Mouse (Mus musculus) liver, embryonic 16.5 days (tissue): Measurements from ENCODE around the gene Mon1a. TPM values are rescaled to one million over a fixed set of nuclear protein-coding genes. Genes with fewer than 3 reads are reported as not detected.

Experiments
- ATAC-seq: fragments of 200-750 bp; cut with Nextera tagmentation; 2 replicates; pipeline ENCODE4 v1.8.0; 2017; ENCODE audit warnings: low read depth, mild to moderate bottlenecking, moderate number of reproducible peaks, moderate library complexity
- H3K27ac ChIP-seq: fragments of 300-500 bp; sonication (generic); 2 replicates; pipeline ENCODE4 v1.5.1; 2014; ENCODE audit warnings: mild to moderate bottlenecking, low read length
- H3K27me3 ChIP-seq: fragments of 300-500 bp; sonication (generic); 2 replicates; pipeline ENCODE4 v1.6.1; 2014; ENCODE audit warnings: low read depth, low read length, mixed read lengths; ENCODE audit not compliant: control insufficient read depth, insufficient read depth
- H3K36me3 ChIP-seq: fragments of 300-500 bp; sonication (generic); 2 replicates; pipeline ENCODE4 v1.6.1; 2014; ENCODE audit warnings: mild to moderate bottlenecking; ENCODE audit not compliant: control insufficient read depth, insufficient read depth
- H3K4me1 ChIP-seq: fragments of 300-500 bp; sonication (generic); 2 replicates; pipeline ENCODE4 v1.6.1; 2014; ENCODE audit warnings: low read depth, low read length, mixed read lengths; ENCODE audit not compliant: control insufficient read depth
- H3K4me2 ChIP-seq: fragments of 300-500 bp; sonication (generic); 2 replicates; pipeline ENCODE4 v1.6.1; 2014; ENCODE audit warnings: low read depth, low read length, mixed read lengths
- H3K4me3 ChIP-seq: fragments of 300-500 bp; sonication (generic); 2 replicates; pipeline ENCODE4 v1.5.1; 2014; ENCODE audit warnings: low read depth, mild to moderate bottlenecking, low read length
- H3K9ac ChIP-seq: fragments of 300-500 bp; sonication (generic); 2 replicates; pipeline ENCODE4 v1.6.1; 2014; ENCODE audit warnings: low read depth, low read length
- H3K9me3 ChIP-seq: fragments of 300-500 bp; sonication (generic); replicated peaks from 2 replicates; pipeline ENCODE4 v1.6.1; 2016; ENCODE audit warnings: low read length; ENCODE audit not compliant: control insufficient read depth
- WGBS: fragments of 180-500 bp; shearing (Covaris S2); extraction: QIAGEN DNeasy Blood & Tissue Kit; methylation state at CpG from one replicate; pipeline ENCODE4 v1.1.7; 2014; ENCODE audit not compliant: insufficient replicate concordance; 5-methylcytosine and 5-hydroxymethylcytosine counted together
- polyA plus RNA-seq: library from polyadenylated mRNA; unstranded; fragments of >200 nt; fragmentation: Nextera tagmentation; extraction: Ambion mirVana; gene quantifications from 2 replicates; pipeline ENCODE4 v1.2.1, GENCODE M21; 2015

Gene Mon1a
- polyA plus RNA-seq, 1 experiment from 2014 or later = 4.1 TPM

DNA sequence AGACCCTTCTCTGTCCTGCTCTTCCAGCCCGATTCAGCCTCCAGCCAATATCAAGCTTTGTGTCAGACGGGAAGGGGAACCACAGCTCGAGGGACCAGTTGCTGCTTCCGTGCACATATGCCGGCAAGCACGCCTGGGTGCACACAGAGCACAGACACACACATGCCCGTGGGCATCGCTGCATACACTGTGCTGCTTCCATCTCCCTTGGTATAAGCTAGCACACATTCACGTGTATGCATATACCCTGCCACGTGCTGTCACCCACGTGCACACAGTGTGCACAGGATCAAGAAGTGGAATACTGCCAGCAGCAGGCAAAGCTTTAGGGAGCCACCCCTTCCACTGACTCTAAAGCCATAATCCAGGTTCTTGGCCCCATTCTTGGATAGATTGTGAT is 46.2 kb downstream of the Mon1a start:
- H3K36me3 ChIP-seq = no peaks in the 10 kb centered on the region
- H3K27ac ChIP-seq = no peak overlapping the region
- no peak for ATAC-seq
- H3K9me3 ChIP-seq = no peaks in the 10 kb centered on the region
- H3K4me2 ChIP-seq = no peak overlapping the region
- H3K4me3 ChIP-seq = no peak overlapping the region
- H3K27me3 ChIP-seq = peaks cover 39% of the 10 kb centered on the region
- 63% methylated on average over 11 of the region's 11 CpGs for WGBS
- no peak overlapping the region for H3K9ac ChIP-seq
- peaks cover 5% of the 10 kb centered on the region for H3K4me1 ChIP-seq

DNA sequence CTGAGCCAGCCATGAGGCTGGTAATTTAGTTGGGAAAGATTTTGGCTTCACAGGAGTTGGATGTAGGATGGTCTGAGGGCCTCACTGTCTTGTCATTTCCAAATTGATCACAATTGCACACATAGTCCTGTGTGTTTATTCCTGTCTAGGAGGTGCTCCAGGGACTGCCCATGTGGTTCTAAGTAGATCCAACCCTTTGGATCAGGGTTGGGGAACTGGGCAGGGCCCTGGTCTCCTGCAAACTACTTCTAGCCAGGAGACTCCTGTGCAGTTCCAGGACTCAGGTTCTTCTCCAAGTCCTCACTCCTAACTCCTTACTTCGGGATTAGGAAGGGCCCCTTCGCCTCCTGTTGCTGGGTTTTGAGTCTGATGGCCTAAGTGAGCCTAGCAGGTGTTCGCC is 47.4 kb downstream of the Mon1a start, which contains the start of gene Camkv:
Gene Camkv, plus strand, starts transcription at position 301 of the 400 bp plus-strand sequence.
- Histone ChIP-seq H3K4me2 (peak within 1 kb of the TSS; percentile 51), H3K9me3 (no peaks in the 10 kb centered on the region), H3K27me3 (peaks cover 44% of the 10 kb centered on the region), H3K27ac (no peak within 1 kb of the TSS), H3K4me3 (peak within 1 kb of the TSS; percentile 34), H3K36me3 (no peaks in the 10 kb centered on the region), H3K4me1 (peaks cover 5% of the 10 kb centered on the region), H3K9ac (no peak within 1 kb of the TSS)
- 29% methylated on average over 3 of the region's 3 CpGs for WGBS
- no peak for ATAC-seq

GRCm38 (mm10) chr9:107935790-107936214 is 47.9 kb downstream of the Mon1a start:
- peaks cover 5% of the 10 kb centered on the region for H3K4me1 ChIP-seq
- ATAC-seq = no peak
- H3K9me3 ChIP-seq = no peaks in the 10 kb centered on the region
- no peaks in the 10 kb centered on the region for H3K36me3 ChIP-seq
- no peak overlapping the region for H3K27ac ChIP-seq
- WGBS = under 1% methylated on average over 41 of the region's 41 CpGs
- H3K4me2 ChIP-seq = peak overlapping the region; percentile 51
- peak overlapping the region; percentile 34 for H3K4me3 ChIP-seq
- no peak overlapping the region for H3K9ac ChIP-seq
- peaks cover 47% of the 10 kb centered on the region for H3K27me3 ChIP-seq

DNA sequence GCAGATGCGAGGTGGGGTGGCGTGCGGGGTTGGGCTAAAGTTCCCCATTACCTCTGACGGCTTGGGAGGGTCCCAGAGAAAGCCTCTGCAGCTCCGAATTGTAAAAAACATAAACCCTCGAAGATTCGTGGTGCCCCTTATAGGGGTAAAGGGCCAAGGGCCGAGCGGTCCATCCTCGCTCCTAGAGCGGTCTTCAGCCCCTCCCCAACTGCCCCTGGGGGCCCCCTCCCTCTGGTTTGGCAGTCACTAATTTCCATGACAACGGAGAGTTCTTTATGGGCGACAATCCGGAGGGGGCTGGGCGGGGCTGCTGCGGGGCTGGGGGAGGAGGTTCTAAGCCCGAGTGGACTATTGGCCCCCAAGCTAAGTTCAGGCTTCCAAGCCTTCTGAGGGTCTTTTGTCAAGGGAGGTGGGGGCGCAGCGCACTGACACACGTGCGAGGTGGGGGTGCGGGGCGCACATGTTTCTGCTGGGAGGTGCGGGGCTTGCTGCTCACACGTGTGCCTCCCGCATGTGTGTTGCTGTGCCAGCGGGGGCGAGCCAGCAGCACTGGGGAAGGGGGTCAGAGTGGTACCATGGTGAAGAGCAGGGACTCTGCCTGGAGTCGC is 48.4 kb downstream of the Mon1a start:
- Histone ChIP-seq H3K4me2 (peak overlapping the region; percentile 51), H3K9ac (no peak overlapping the region), H3K27me3 (peaks cover 47% of the 10 kb centered on the region), H3K36me3 (no peaks in the 10 kb centered on the region), H3K9me3 (no peaks in the 10 kb centered on the region), H3K4me1 (peaks cover 5% of the 10 kb centered on the region), H3K4me3 (peak overlapping the region; percentile 34), H3K27ac (no peak overlapping the region)
- ATAC-seq = no peak
- 5% methylated on average over 29 of the region's 29 CpGs for WGBS

DNA sequence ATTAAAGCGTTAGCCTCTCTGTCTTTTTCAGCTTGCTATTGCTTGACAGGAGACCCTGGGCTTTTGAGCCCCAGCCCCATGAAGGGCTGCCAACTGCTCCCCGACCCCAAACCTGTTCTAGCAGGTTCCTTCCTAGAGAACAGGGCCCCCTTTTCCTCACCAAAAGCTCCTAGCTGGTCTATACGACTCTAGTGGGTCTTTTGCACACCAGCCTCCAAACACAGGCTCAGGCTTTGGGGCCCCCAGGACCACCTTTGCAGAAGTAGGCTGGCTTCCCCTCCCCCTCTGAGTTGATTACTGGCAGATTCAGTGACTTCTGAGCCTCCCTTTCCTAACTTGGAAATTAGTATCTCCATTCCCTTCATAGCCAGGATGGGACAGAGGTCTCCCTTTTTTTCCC is 48.9 kb downstream of the Mon1a start:
- Histone ChIP-seq H3K4me2 (no peak overlapping the region), H3K9me3 (no peaks in the 10 kb centered on the region), H3K36me3 (no peaks in the 10 kb centered on the region), H3K27ac (no peak overlapping the region), H3K4me3 (no peak overlapping the region), H3K27me3 (peaks cover 47% of the 10 kb centered on the region), H3K4me1 (peaks cover 5% of the 10 kb centered on the region), H3K9ac (no peak overlapping the region)
- WGBS = 26% methylated on average over 3 of the region's 3 CpGs
- no peak for ATAC-seq

GRCm38 (mm10) chr9:107947241-107948194 is 59.6 kb downstream of the Mon1a start:
- Histone ChIP-seq H3K4me2 (no peak overlapping the region), H3K27me3 (no peaks in the 10 kb centered on the region), H3K36me3 (no peaks in the 10 kb centered on the region), H3K27ac (no peak overlapping the region), H3K4me3 (no peak overlapping the region), H3K9ac (no peak overlapping the region), H3K9me3 (no peaks in the 10 kb centered on the region), H3K4me1 (peaks cover 19% of the 10 kb centered on the region)
- 79% methylated on average over 31 of the region's 31 CpGs for WGBS
- ATAC-seq = no peak

DNA sequence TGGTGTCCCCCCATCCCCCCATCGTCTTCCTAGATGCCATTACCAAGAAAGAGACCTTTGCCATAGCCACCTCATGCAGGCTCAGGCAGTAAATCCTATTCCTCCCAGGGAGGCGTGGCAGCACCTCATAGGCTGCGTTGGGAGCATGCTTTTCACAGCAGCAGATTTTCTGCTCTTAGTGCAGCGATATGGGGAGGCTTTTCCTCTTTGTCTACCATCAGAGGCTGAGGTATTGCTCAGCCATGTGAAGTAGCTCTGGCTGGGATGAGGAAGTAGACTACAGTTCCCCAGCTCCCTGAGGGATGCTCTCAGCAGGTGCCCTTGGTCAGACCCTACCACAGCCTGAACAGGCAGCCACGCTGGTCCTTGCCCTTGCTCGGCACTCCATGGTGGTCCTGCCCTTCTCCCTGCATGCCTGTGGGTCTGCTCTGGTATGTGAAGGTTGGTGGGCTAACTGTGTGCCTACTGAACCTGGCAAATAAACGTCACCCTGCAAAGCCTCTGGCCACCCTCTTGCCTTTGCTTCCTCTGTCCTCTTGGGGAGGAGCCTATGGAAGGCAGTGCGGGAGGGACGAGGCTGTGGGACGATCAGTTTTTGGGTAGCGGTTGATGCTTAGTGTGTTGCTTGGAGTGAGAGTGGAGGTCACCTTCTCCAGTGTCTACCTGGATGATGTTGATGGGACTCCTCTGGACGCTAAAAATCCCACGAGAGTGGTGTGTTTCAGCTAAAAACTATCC is 61.4 kb downstream of the Mon1a start:
- 65% methylated on average over 13 of the region's 13 CpGs for whole genome bisulfite sequencing

GRCm38 (mm10) chr9:107949922-107950235 is 61.9 kb downstream of the Mon1a start, which contains the start of gene Traip:
Traip (plus strand) TSS chr9:107950136.
- H3K27me3 ChIP-seq = no peaks in the 10 kb centered on the region
- H3K9ac ChIP-seq = peak within 1 kb of the TSS; percentile 70
- H3K4me3 ChIP-seq = peak within 1 kb of the TSS; percentile 78
- peaks cover 24% of the 10 kb centered on the region for H3K4me1 ChIP-seq
- H3K36me3 ChIP-seq = no peaks in the 10 kb centered on the region
- ATAC-seq = no peak
- H3K9me3 ChIP-seq = no peaks in the 10 kb centered on the region
- H3K4me2 ChIP-seq = peak within 1 kb of the TSS; percentile 69
- WGBS = 79% methylated on average over 10 of the region's 10 CpGs
- H3K27ac ChIP-seq = peak within 1 kb of the TSS; percentile 59

More for the DNA sequence above, 61.4 kb downstream of the Mon1a start:
- Histone ChIP-seq H3K36me3 (no peaks in the 10 kb centered on the region), H3K4me1 (peaks cover 24% of the 10 kb centered on the region), H3K4me2 (no peak overlapping the region), H3K4me3 (no peak overlapping the region), H3K27ac (no peak overlapping the region), H3K27me3 (no peaks in the 10 kb centered on the region), H3K9ac (no peak overlapping the region), H3K9me3 (no peaks in the 10 kb centered on the region)
- no peak for ATAC-seq
